Mouse (Mus musculus) leukemia stem cell, adult 10-12 weeks (primary cell): ENCODE measurements around the gene Ets2. TPM values are rescaled to one million over a fixed set of nuclear protein-coding genes. Genes with fewer than 3 reads are reported as not detected.

Experiments
- polyA plus RNA-seq: library from polyadenylated mRNA; stranded (reverse); fragments of >175 nt; gene quantifications from 2 replicates; pipeline ENCODE4 v1.2.3, GENCODE M21; 2012; ENCODE audit warnings: low replicate concordance

Ets2 gene
- polyA plus RNA-seq: 27.1 and 40.1 TPM in 2 replicates

DNA sequence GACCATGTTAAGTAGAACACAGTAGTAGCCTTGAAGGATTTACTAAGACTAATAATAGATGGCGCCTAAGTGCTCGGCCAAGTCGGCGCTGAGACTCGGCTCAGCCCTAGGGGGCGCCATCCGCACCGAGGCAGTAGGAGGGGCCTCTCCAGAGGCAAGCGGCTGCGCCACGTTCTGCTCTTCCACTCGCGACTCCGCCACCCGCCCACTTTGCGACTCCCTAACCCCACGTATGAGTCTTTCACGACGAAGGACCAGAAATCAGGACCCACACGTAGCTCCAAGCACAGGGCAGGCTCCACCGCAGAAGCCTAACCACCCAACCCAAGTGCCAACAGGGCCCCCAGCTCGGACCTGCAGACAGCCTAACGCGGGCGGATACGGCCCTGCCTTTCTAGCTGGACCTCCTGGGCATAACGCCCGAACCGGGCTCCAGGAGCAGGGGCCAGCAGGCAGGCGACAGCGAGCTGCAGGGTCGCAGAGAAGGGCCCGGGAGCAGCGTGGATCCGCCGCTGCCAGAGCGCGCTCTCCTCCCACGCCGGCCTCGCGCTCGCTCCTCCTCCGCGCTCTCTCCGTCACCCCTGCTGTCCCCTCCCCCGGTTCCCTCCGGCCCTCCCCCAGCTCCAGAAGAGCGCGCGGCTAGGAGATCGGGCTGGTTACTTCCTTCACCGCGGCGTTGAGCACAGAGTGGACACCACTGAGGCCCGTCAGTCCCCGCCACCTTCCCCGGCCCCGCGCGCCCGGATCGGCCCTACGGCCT, at the start of gene Ets2:
Gene Ets2 (plus strand): TSS at position 274 of the 760 bp plus-strand sequence.

Other genes with a start within 250 kb of the Ets2 start
- gene Erg, start 115.5 kb upstream of the Ets2 start, polyA plus RNA-seq: 0.70 and 1.3 TPM in 2 replicates